Mouse (Mus musculus): ENCODE data around the gene Ppp6r3.

Gene Ppp6r3

DNA sequence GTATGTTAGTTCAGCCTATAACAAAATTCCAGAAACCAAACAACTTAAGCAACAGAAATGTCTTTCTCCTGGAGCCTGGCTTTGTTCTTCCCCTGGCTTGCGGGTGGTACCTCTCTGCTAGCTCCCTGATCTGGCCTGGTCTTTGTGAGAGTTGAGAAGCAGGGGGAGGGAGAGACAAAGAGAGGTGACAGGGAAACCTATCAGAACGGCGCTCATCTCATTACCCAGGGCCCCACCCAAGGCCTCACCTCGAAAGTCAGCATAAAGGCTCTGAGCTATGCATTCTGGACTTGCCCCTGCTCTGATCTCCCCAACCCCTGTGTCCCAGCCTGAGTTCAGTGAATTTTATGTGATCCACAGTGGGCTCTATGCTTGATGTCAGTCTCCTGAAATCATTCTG, 140.9 kb downstream of the Ppp6r3 start:
- no peak for ATAC-seq (ENCODE audit: low TSS enrichment)

DNA sequence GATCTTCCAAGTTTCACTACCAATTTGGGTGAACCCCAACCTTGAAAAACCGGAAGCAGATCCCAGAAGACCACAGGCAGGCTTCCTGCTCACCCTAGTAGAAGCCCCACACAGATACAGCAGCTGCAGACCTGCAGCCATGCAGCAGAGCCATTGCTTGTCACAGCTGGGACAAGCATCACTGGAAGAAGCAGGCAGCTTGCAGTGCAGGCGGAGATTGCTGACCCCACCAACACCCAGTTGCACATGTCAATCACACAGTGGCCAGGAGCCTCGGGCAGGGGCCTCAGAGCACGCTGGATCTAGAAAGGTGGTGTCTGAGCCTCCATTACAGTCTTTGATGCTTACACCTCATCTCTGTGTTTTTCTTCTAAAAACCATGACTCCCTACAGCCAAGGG, 141.4 kb downstream of the Ppp6r3 start:
- no peak for ATAC-seq (ENCODE audit: low TSS enrichment)

DNA sequence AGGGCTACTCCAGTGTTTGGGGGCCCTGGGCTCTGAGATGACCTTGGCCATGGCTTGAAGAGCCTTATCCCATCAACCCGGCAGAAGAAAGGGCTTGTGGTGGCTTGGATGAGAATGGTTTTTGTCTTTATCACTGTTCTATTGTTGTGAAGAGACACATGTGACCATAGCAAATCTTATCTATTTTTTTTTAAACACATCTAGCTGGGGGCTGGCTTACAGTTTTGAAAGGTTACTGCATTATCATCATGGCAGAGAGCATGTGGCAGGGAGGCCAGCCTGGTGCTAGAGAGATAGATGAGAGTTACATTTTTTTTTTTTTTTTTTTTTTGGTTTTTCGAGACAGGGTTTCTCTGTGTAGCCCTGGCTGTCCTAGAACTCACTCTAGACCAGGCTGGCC, 143.6 kb downstream of the Ppp6r3 start:
- ATAC-seq (ENCODE audit: low TSS enrichment) = no peak

DNA sequence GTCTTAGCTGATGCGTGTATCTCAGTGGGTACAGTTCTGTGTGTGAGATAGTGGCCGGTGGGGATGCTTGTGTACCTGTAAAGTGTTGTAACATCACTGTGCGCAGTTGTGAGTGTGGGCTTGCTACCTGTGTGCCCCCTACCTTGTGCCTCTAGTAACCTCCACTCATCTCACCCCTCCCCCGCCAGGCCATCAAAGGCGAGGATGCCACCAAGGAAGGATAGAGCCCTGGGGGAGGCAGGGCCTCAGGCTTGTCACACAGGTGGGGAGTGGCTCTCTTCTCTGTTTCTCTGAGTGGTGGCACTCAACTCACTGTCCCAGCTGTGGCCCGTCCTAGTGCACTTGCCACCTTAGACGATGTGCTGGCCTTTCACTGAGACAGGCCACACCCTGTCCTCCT, 144.5 kb downstream of the Ppp6r3 start:
- no peak for ATAC-seq (ENCODE audit: low TSS enrichment)

DNA sequence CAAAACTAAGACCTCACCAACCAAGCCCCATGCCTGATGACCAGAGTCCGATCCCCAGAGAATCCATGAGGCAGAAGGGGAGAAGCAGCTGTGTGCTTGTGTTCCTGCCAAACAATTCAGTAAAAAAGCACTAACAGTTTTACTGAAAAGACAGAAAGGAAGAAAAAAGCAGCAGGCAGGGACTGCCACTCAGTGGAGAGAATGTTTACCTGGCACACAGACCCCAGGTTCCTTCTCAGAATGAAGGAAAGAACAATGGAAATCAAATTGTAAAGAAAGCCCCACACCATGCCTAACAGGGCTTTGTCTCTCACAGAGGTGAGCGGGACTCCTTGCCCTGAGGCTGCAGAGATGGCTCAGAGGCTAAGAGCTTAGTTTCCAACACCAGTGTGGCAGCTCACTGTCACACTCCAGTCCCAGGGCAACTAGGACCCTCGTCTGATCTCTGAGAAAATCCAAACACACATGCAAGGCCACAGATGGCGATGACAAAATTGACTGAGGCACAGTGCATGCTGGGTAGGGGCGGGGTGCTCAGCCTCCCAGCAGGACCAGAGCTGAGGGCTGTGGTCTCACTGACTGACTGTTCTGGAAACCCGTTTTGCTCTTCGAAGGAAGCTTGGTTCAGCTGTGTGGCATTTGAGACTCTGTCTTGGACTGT, 146.3 kb downstream of the Ppp6r3 start:
- no peak for ATAC-seq (ENCODE audit: low TSS enrichment)

DNA sequence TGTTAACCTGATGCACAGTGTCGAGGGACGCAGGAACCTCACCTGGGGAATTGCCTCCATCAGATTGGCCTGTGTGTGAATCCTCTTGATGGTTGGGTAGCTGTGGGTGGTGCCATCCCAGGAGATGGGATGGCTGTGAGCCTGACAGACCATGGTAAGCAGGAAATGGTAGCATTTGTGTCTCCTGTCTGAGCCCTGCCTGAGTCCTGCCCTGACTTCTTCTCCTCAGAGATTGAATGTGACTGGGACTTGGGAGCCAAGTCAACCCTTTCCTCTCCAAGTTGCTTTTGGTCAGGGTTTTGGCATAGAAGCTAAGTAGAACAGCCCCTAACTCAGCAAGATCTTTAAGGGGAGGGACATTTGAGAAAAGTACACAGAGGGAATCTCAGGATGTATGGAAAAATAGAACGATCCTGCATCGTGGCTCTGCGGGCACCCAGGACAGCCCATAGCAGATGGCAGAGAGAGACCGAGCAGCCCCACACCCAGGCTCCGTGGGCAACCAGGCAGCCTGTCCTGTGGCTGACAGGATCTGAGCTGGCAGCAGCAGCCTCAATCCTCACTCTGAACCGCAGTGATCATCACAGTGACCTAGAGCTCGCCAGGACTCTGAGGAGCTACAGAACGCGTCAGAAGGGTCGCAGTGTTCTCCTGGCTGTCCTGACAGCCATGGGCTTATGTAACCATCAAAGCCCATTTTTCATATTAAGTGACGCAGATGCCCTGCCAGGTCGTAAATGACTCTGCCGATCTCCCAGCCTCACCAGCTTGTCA, 147.3 kb downstream of the Ppp6r3 start:
- no peak for ATAC-seq (ENCODE audit: low TSS enrichment)

DNA sequence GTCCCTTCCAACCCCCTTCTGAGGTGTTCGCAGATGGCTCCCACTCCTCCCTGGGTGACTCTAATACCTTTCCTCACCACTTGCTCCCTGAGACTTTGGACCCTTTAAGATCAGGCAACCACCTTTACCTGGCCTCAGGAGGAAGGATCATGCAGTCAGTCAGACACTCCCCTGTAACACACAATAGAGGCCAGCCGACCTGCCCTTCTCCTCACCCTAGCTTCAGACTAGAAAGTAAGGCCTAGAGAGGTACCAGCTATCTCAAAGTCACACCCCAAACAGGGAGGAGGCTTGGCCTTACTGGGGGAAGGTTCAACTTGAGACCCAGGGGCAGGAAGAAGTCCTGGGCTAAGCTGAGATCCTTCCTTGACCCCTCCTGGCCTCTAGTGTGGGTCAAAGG, 151.3 kb downstream of the Ppp6r3 start:
- no peak for ATAC-seq (ENCODE audit: low TSS enrichment)

DNA sequence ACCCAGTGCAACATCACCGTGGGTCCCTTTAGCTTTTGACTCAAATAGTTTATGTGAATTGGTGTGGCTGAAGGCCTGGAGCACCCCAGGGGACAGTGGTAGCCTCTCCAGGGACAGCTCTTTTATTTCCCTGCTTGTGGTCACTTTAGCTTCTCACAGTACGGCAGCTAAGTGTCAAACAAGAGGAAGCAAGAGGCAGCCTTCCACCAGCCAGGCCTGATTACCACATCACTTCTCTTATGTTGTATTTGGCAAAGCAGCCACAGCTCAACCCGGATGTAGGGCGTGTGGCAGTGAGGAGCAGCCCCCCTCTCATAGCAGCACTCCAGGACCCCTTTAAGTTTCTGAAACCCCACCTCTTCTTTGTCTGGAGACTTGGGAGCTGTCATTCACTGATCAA, 152.6 kb downstream of the Ppp6r3 start:
- no peak for ATAC-seq (ENCODE audit: low TSS enrichment)

DNA sequence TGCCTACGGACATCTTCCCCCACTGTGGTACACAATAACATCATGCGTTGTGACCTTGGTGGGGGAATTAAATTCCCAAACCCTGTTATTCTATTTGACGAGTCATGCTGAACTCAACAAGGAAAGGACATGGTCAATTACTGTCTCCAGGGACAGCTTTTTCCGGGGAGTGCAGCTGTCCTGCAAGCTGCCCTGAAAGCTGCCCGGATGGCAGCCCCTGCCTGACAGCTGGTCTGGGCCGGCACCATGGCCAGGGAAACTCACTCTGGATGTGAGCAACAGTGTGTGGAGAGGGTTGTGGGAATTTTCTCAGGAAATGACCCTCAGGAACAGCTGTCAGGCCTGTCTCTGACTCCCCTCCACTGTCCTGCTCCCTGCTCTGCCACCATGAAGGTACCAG, 153.1 kb downstream of the Ppp6r3 start:
- no peak for ATAC-seq (ENCODE audit: low TSS enrichment)

DNA sequence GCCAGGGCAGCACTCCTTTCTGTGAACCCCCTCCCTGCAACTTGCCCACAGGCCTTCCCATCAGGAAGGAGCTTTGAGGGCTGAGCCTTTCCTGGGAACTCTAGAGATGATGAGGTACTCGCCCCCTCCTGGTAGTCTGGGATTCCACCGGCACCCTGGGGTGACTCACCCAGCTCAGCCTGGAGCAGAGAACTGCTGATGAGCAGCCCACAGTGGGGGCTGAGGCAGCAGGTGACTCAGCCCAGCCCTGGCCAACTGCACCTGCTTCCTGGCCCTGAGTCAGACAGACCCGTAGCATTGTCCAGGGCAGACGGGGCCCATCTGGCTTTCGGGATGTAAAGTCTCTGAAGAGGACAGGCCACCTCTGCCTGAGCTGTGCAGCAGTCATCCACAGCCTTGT, 156.3 kb downstream of the Ppp6r3 start:
- peak; percentile 80; the same call in 1 of the 2 replicates for ATAC-seq (ENCODE audit: low TSS enrichment)

DNA sequence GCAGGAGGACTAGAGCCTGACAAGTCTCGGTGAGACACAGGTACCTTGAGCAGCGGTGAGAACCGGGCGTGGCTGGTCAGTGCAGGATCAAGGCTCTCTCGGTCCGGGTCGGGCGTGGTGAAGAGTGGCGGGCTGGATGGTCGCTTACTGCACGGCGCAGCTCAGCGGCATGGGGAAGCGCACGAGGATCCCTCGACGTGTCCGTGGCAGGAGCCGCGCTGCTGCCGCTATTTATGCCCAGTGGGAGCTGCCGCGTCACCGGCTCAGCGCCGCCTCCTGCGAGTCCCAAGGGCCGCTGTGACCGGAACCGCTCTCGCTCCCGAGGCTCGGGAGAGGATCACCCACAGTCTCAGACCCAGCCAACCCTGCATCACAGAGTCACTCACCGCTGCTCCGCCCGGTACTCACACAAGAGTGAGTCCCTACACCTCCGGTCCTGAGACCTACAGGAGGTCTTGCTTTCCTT, 161.2 kb downstream of the Ppp6r3 start, which contains the start of gene Gal:
Gal (minus strand) TSS at position 277 of the 466 bp plus-strand sequence.
- ATAC-seq (ENCODE audit: low TSS enrichment) = no peak; the same call in 1 of the 2 replicates

DNA sequence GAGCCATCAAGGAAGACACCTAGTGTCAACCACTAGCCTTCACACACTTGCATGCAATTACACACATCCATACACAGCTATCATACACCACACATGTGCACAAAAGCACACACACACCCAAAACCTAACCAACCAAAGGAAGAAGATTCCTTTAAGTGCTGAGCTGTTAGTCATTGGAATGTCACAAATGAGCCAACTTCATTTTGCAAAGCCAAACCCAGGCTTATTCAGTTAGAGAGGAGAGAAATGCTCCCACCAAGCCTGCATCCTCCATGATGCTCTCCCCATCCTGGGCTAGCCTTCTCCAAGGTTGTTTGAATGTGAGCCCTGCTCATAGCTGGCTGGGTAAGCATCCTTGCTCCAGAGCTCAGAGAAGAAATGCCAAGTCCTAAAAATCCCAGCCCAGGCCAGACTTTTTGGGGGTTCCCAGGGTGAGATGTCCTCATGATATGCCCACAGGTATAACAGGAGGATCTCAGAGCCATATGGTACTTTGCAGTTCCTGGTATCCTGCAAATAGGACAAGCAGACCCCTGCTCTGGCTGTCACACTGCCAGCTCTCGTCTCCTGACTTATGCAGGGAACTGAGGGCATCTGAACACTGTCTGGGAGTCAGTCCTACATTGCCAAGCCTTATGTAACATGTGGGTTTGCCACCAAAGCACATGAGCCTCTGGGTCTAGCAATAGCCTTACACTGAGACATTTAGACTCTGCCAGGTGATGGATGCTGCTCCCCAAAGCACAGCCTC, 169.8 kb downstream of the Ppp6r3 start:
- ATAC-seq (ENCODE audit: low TSS enrichment) = no peak
